Mouse (Mus musculus) myocyte (in vitro differentiated cells): ENCODE measurements around the gene Cyfip2. TPM values are rescaled to one million over a fixed set of nuclear protein-coding genes. Genes with fewer than 3 reads are reported as not detected.

ENCODE experiments used
- H3K27me3 ChIP-seq: one replicate; pipeline ENCODE4 v1.6.1; 2011; ENCODE audit not compliant: control insufficient read depth, insufficient read depth, insufficient read length
- H3K36me3 ChIP-seq: one replicate; pipeline ENCODE4 v1.6.1; 2011; ENCODE audit not compliant: control insufficient read depth, insufficient read depth
- H3K4me2 ChIP-seq: one replicate; pipeline ENCODE4 v1.6.1; 2011; ENCODE audit warnings: low read depth, control low read depth
- H3K4me3 ChIP-seq: one replicate; pipeline ENCODE4 v1.5.1; 2011; ENCODE audit warnings: mild to moderate bottlenecking, control low read depth, moderate library complexity
- H3K79me2 ChIP-seq: one replicate; pipeline ENCODE4 v1.6.1; 2011; ENCODE audit not compliant: control insufficient read depth, insufficient read depth
- H3ac ChIP-seq: one replicate; pipeline ENCODE4 v1.6.1; 2011; ENCODE audit not compliant: control insufficient read depth, insufficient read length
- CEBPB ChIP-seq: IDR thresholded peaks from 2 replicates; pipeline ENCODE4 v1.6.1; 2011; ENCODE audit warnings: mild to moderate bottlenecking, moderate library complexity; ENCODE audit not compliant: poor library complexity, insufficient read depth, severe bottlenecking
- E2F4 ChIP-seq: IDR thresholded peaks from one replicate; pipeline ENCODE4 v1.6.1; 2011; ENCODE audit warnings: mild to moderate bottlenecking, control low read depth, moderate library complexity; ENCODE audit not compliant: insufficient read depth
- MAX ChIP-seq: IDR thresholded peaks from one replicate; pipeline ENCODE4 v1.6.1; 2011; ENCODE audit warnings: low read depth, mild to moderate bottlenecking, control low read depth
- MYOD1 ChIP-seq, 3 experiments: IDR thresholded peaks; one replicate each; pipeline ENCODE4 v1.6.1; 2011; ENCODE audit warnings: control low read depth in 2 of 3, low read depth in 2 of 3, mild to moderate bottlenecking in 2 of 3, moderate library complexity in 1 of 3; ENCODE audit not compliant: insufficient read length in 2 of 3, control insufficient read depth in 1 of 3
- MYOG ChIP-seq, 3 experiments: IDR thresholded peaks; one replicate each; pipeline ENCODE4 v1.6.1; 2011; ENCODE audit warnings: control low read depth in 2 of 3, low read depth in 2 of 3, mild to moderate bottlenecking in 2 of 3; ENCODE audit not compliant: insufficient read length in 2 of 3, control insufficient read depth in 1 of 3, insufficient read depth in 1 of 3
- POLR2A ChIP-seq: IDR thresholded peaks from one replicate; pipeline ENCODE4 v1.6.1; 2011; ENCODE audit warnings: low read depth, mild to moderate bottlenecking, control low read depth, moderate library complexity; ENCODE audit not compliant: insufficient read length
- POLR2AphosphoS2 ChIP-seq: IDR thresholded peaks from one replicate; pipeline ENCODE4 v1.6.1; 2011; ENCODE audit warnings: low read depth, control low read depth; ENCODE audit not compliant: insufficient read length
- REST ChIP-seq: IDR thresholded peaks from one replicate; pipeline ENCODE4 v1.6.1; 2011; ENCODE audit warnings: mild to moderate bottlenecking, control low read depth, moderate library complexity; ENCODE audit not compliant: insufficient read depth, insufficient read length
- SRF ChIP-seq: IDR thresholded peaks from one replicate; pipeline ENCODE4 v1.6.1; 2011; ENCODE audit warnings: low read depth; ENCODE audit not compliant: control insufficient read depth, insufficient read length
- TCF12 ChIP-seq: IDR thresholded peaks from one replicate; pipeline ENCODE4 v1.6.1; 2011; ENCODE audit warnings: mild to moderate bottlenecking, control low read depth; ENCODE audit not compliant: poor library complexity, insufficient read depth, severe bottlenecking
- TCF3 ChIP-seq: IDR thresholded peaks from one replicate; pipeline ENCODE4 v1.6.1; 2011; ENCODE audit warnings: low read depth, control low read depth; ENCODE audit not compliant: insufficient read length
- USF1 ChIP-seq: IDR thresholded peaks from one replicate; pipeline ENCODE4 v1.6.1; 2011; ENCODE audit warnings: low read depth, mild to moderate bottlenecking, control low read depth, moderate library complexity
- polyA plus RNA-seq: library from polyadenylated mRNA; unstranded; fragments of >200 nt; fragmentation: generic; extraction: Trizol; gene quantifications from one replicate; pipeline ENCODE4 v1.2.1, GENCODE M21; 2012; ENCODE audit warnings: missing spikeins

Cyfip2 gene
- 16.9 TPM for polyA plus RNA-seq

- TF ChIP-seq POLR2A (no peak), USF1 (no peak), POLR2AphosphoS2 (no peak), E2F4 (no peak), TCF12 (no peak), MAX (no peak), CEBPB (no peak), MYOD1 (IDR thresholded peaks at IDR 0.05; ENCODE audit: control insufficient read depth in 1 of 3, insufficient read length in 2 of 3, low read depth in 2 of 3) (no peak), REST (no peak), MYOG (IDR thresholded peaks at IDR 0.05; ENCODE audit: control insufficient read depth in 1 of 3, insufficient read depth in 1 of 3, insufficient read length in 2 of 3, low read depth in 2 of 3) (no peak), SRF (no peak), TCF3 (no peak)
- Histone ChIP-seq H3K4me3 (peak within 1 kb of the TSS; percentile 25), H3K36me3 (no peaks in the 10 kb centered on the region), H3K4me2 (peak within 1 kb of the TSS; percentile 94), H3ac (no peak within 1 kb of the TSS), H3K27me3 (peaks cover 6% of the 10 kb centered on the region), H3K79me2 (peaks cover 3% of the 10 kb centered on the region)
Observed at GRCm38 (mm10) chr11:46312523-46313035, at the start of gene Cyfip2. Gene Cyfip2 (minus strand): TSS chr11:46312859.

- no peak for TF ChIP-seq MAX
- TF ChIP-seq SRF, result no peak
- TF ChIP-seq TCF12, result no peak
- TF ChIP-seq REST, result no peak
- TF ChIP-seq MYOG (IDR thresholded peaks at IDR 0.05; ENCODE audit: control insufficient read depth in 1 of 3, insufficient read depth in 1 of 3, insufficient read length in 2 of 3, low read depth in 2 of 3), result no peak
- no peak for TF ChIP-seq POLR2A
- no peak for TF ChIP-seq E2F4
- TF ChIP-seq USF1, result no peak
- no peak for TF ChIP-seq MYOD1 (IDR thresholded peaks at IDR 0.05; ENCODE audit: control insufficient read depth in 1 of 3, insufficient read length in 2 of 3, low read depth in 2 of 3)
- no peak for TF ChIP-seq POLR2AphosphoS2
- TF ChIP-seq TCF3, result no peak
- TF ChIP-seq CEBPB, result no peak
Observed at GRCm38 (mm10) chr11:46360991-46361665, 48.5 kb upstream of the Cyfip2 start.

GRCm38 (mm10) chr11:46358369-46358768 is 45.7 kb upstream of the Cyfip2 start:
- Histone ChIP-seq H3K27me3 (no peaks in the 10 kb centered on the region), H3K4me2 (no peak overlapping the region), H3K36me3 (no peaks in the 10 kb centered on the region), H3K79me2 (no peaks in the 10 kb centered on the region), H3ac (no peak overlapping the region), H3K4me3 (no peak overlapping the region)
- TF ChIP-seq SRF (no peak), CEBPB (no peak), TCF3 (no peak), POLR2A (no peak), MYOD1 (IDR thresholded peaks at IDR 0.05; ENCODE audit: control insufficient read depth in 1 of 3, insufficient read length in 2 of 3, low read depth in 2 of 3) (no peak), E2F4 (no peak), TCF12 (no peak)

More at GRCm38 (mm10) chr11:46360991-46361665, 48.5 kb upstream of the Cyfip2 start:
- Histone ChIP-seq H3K4me2 (no peak overlapping the region), H3K36me3 (no peaks in the 10 kb centered on the region), H3K79me2 (no peaks in the 10 kb centered on the region), H3K27me3 (no peaks in the 10 kb centered on the region), H3K4me3 (no peak overlapping the region), H3ac (no peak overlapping the region)

GRCm38 (mm10) chr11:46349681-46350410 is 37.2 kb upstream of the Cyfip2 start:
- H3ac ChIP-seq, result no peak overlapping the region
- H3K4me2 ChIP-seq, result no peak overlapping the region
- no peaks in the 10 kb centered on the region for H3K79me2 ChIP-seq
- no peak overlapping the region for H3K4me3 ChIP-seq
- H3K27me3 ChIP-seq, result no peaks in the 10 kb centered on the region
- no peaks in the 10 kb centered on the region for H3K36me3 ChIP-seq
- TF ChIP-seq MAX, result no peak
- TF ChIP-seq MYOG (IDR thresholded peaks at IDR 0.05; ENCODE audit: control insufficient read depth in 1 of 3, insufficient read depth in 1 of 3, insufficient read length in 2 of 3, low read depth in 2 of 3), result no peak
- no peak for TF ChIP-seq POLR2AphosphoS2
- no peak for TF ChIP-seq E2F4
- no peak for TF ChIP-seq POLR2A
- TF ChIP-seq MYOD1 (IDR thresholded peaks at IDR 0.05; ENCODE audit: control insufficient read depth in 1 of 3, insufficient read length in 2 of 3, low read depth in 2 of 3), result no peak
- no peak for TF ChIP-seq TCF12
- TF ChIP-seq TCF3, result no peak
- no peak for TF ChIP-seq CEBPB
- no peak for TF ChIP-seq SRF
- TF ChIP-seq USF1, result no peak
- no peak for TF ChIP-seq REST
